Mouse (Mus musculus): ENCODE results near the gene Samd9l. TPM values are rescaled to one million over a fixed set of nuclear protein-coding genes. Genes with fewer than 3 reads are reported as not detected.
"Not testable (repeated sequence)": the region's sequence is repeated elsewhere in the genome, so short reads cannot be mapped to it uniquely, and the experiment has no call there.

Samd9l gene
- polyA plus RNA-seq, 1 experiment from 2014 or later = 1.3 TPM

DNA sequence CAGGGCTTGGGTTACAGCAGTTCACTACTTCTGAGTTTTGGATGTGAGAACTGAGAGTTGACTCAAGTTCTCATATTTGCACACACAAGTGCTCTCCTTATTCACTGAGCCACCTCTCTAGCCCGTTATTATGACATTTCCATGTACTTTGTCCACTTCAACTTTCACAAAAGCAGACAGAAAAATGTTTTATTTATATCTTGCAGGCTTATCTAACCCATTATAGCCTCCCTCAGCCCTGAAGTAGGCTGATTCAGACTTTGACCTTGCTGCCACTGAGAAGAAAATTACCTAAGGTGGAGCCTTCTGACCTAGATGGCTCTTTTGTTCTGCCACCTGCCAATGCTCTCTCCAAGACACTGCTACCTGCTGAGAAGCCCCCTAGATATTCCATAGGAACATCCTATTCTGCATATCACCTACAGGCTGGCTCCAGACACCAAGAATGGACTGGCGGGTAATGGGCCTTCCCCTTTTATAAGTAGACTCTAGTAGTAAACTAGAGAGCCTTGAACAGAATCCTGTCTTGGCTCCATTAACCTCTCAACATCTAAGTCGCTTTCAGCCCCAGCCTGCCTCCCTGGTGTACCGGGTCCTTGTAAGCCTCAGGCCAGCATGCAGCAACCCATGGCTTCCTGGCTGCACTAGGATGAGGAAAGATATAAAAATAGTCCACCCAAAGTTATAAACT lies 3.3 kb downstream of the Samd9l start:
- H3K9me3 ChIP-seq (replicated peaks; ENCODE audit: control insufficient read depth, low read length, poor library complexity, severe bottlenecking); H3K27ac ChIP-seq (ENCODE audit: low read length); H3K4me1 ChIP-seq (ENCODE audit: control insufficient read depth, insufficient read depth, low read length); H3K9ac ChIP-seq (ENCODE audit: low read depth, low read length); H3K27me3 ChIP-seq (ENCODE audit: control insufficient read depth, insufficient read depth, low read depth, low read length); H3K4me2 ChIP-seq (ENCODE audit: low read length); H3K4me3 ChIP-seq (ENCODE audit: low read depth, low read length); ATAC-seq; H3K36me3 ChIP-seq (ENCODE audit: control insufficient read depth, insufficient read depth, low read length): not testable (repeated sequence)
- 79% methylated on average over 4 of the region's 4 CpGs for WGBS

DNA sequence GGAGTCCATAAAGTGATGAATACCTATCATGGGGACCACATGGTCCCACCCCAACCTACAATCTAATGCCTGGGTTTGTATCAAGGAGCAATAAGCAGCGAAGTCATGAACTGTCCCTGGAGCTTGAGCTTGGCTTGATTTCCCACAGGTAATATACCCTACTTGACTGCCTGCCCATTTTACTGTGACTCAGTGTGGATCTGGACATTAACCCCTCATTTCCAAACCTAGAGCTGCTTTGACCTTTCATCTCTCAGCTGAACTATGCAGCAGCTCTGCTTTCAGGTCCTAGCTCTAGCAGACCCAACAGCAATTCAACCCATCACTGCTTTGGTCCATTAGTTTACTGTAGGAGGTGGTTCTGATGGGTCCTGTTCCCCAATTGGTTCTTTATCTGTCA lies 9.4 kb downstream of the Samd9l start:
- Histone ChIP-seq H3K9ac (ENCODE audit: low read depth, low read length) (no peak overlapping the region), H3K4me2 (ENCODE audit: low read length) (no peak overlapping the region), H3K27ac (ENCODE audit: low read length) (no peak overlapping the region), H3K4me1 (ENCODE audit: control insufficient read depth, insufficient read depth, low read length) (no peaks in the 10 kb centered on the region), H3K27me3 (ENCODE audit: control insufficient read depth, insufficient read depth, low read depth, low read length) (no peaks in the 10 kb centered on the region), H3K9me3 (replicated peaks; ENCODE audit: control insufficient read depth, low read length, poor library complexity, severe bottlenecking) (no peaks in the 10 kb centered on the region), H3K36me3 (ENCODE audit: control insufficient read depth, insufficient read depth, low read length) (no peaks in the 10 kb centered on the region), H3K4me3 (ENCODE audit: low read depth, low read length) (no peak overlapping the region)
- ATAC-seq = no peak
- 74% methylated on average over 1 of the region's 1 CpGs for WGBS

DNA sequence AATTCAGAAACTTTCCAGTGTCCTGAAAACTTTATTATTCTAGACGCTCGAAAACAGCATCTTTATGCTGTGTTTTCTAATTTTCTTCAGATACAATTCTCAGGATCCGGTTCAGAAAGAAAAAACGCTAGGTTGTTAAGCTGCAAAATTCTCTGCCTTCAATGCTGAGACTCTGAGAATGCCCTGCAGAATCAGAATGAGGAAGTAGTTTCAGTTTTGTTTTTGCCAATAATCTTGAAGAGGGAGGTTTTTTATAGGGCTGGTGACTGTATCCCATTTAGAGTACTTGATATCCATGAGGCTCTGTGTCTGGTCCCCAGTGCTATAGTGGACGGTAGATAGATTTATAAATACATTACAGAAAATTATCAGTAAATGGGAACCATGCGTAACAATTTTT lies 12.8 kb downstream of the Samd9l start:
- H3K4me1 ChIP-seq (ENCODE audit: control insufficient read depth, insufficient read depth, low read length) = no peaks in the 10 kb centered on the region
- no peaks in the 10 kb centered on the region for H3K27me3 ChIP-seq (ENCODE audit: control insufficient read depth, insufficient read depth, low read depth, low read length)
- no peak for ATAC-seq
- no peak overlapping the region for H3K4me2 ChIP-seq (ENCODE audit: low read length)
- H3K36me3 ChIP-seq (ENCODE audit: control insufficient read depth, insufficient read depth, low read length) = no peaks in the 10 kb centered on the region
- H3K27ac ChIP-seq (ENCODE audit: low read length) = no peak overlapping the region
- no peak overlapping the region for H3K9ac ChIP-seq (ENCODE audit: low read depth, low read length)
- no peaks in the 10 kb centered on the region for H3K9me3 ChIP-seq (replicated peaks; ENCODE audit: control insufficient read depth, low read length, poor library complexity, severe bottlenecking)
- H3K4me3 ChIP-seq (ENCODE audit: low read depth, low read length) = no peak overlapping the region
- WGBS = 91% methylated on average over 6 of the region's 6 CpGs

DNA sequence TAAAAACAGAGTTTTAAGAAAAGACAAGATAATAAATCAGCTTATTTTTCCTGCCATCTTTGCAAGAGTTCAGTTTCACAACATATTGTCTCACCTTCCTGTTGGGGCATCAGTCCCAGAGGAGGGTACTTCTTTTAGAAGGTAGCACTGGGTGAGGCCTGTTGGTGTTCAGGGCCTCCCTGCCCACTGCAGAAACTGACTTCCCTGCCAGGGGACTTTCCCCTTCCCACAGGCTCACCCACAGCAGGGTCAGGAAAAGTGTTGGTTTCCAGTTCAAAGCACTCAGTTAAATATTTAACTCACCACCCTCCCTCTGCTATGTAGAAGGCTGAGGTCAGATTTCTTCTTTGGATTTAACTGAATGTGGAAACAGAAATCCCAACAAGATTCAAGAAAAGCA lies 14.6 kb downstream of the Samd9l start:
- not testable (repeated sequence) for H3K9ac ChIP-seq (ENCODE audit: low read depth, low read length); H3K36me3 ChIP-seq (ENCODE audit: control insufficient read depth, insufficient read depth, low read length); H3K4me1 ChIP-seq (ENCODE audit: control insufficient read depth, insufficient read depth, low read length); H3K27me3 ChIP-seq (ENCODE audit: control insufficient read depth, insufficient read depth, low read depth, low read length); H3K9me3 ChIP-seq (replicated peaks; ENCODE audit: control insufficient read depth, low read length, poor library complexity, severe bottlenecking); ATAC-seq; H3K27ac ChIP-seq (ENCODE audit: low read length); H3K4me2 ChIP-seq (ENCODE audit: low read length); H3K4me3 ChIP-seq (ENCODE audit: low read depth, low read length)

DNA sequence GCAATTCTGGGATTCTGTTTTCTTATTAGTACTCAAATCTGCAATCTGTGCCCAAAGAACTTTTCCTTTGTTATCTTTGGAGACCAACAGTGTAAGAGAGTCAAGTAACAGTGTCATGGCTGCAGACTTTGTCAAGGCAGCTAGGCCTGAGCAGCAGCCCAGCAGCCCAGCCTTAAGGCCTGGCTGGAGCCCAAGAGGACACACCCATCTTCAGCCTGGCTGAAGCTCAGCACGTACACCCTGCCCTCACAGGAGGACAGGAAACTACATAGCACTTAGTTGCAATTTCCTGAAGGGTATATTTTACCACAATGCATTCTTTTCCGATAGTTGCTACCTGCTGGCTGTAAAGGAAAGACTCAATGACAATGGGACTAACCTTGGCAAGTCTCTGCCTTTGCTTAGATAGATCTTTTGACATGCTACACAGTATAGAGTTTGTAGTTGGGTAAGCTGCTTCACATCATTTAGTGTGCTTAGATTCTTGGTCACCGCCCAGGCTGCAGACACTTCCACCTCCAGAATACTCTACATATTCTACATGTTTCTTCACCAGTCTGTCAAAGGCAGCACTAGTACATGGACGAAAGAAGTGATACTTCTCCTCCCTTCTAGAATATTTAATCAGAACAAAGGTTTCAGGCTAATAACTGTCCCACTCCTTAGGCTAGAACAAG lies 15.1 kb downstream of the Samd9l start:
- H3K36me3 ChIP-seq (ENCODE audit: control insufficient read depth, insufficient read depth, low read length); H3K9ac ChIP-seq (ENCODE audit: low read depth, low read length); H3K4me3 ChIP-seq (ENCODE audit: low read depth, low read length); H3K4me2 ChIP-seq (ENCODE audit: low read length); H3K4me1 ChIP-seq (ENCODE audit: control insufficient read depth, insufficient read depth, low read length); H3K27me3 ChIP-seq (ENCODE audit: control insufficient read depth, insufficient read depth, low read depth, low read length); H3K27ac ChIP-seq (ENCODE audit: low read length); H3K9me3 ChIP-seq (replicated peaks; ENCODE audit: control insufficient read depth, low read length, poor library complexity, severe bottlenecking); ATAC-seq: not testable (repeated sequence)
- 55% methylated on average over 1 of the region's 4 CpGs for WGBS

DNA sequence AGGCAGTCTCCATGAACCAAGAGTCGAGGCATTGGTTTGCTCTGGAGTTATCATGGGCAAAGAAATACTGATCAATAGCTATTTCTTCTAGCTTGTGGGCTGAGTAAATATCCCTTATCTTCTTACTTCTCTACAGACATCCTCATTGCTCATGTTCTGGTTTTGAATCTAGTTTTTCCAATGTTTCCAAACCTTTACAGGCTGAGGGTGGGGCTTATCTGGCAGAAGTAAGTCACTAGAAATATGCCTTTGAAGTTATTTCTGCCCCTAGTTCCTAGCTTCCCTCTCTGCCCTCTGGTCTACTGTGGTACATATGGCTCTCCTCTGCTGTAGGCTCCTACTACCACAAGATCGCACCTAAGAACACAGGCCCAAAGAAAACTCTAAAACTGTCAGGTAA lies 20.2 kb downstream of the Samd9l start:
- 83% methylated on average over 2 of the region's 2 CpGs for WGBS

DNA sequence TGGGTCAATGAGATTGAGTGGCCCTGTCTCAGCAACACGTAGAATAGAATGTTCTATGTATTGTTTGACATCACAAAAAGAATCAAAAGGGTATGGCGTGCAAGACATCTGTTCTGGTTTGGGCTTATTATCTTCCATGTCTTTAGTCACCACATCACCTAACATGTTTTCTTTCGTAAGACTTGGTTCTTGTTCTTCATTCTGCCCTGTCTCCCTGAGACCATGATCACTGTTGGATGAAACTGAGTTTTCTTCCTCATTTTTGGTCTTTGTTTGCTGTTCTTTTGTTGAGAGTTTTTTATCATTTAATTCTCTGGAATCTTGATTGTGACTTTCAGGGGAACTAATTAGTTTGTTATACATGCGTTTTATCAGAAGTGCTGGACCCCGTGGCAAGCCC lies 22.7 kb downstream of the Samd9l start:
- H3K4me2 ChIP-seq (ENCODE audit: low read length) = no peak overlapping the region
- no peak overlapping the region for H3K4me3 ChIP-seq (ENCODE audit: low read depth, low read length)
- H3K9ac ChIP-seq (ENCODE audit: low read depth, low read length) = no peak overlapping the region
- no peak overlapping the region for H3K27ac ChIP-seq (ENCODE audit: low read length)
- H3K4me1 ChIP-seq (ENCODE audit: control insufficient read depth, insufficient read depth, low read length) = no peaks in the 10 kb centered on the region
- no peaks in the 10 kb centered on the region for H3K36me3 ChIP-seq (ENCODE audit: control insufficient read depth, insufficient read depth, low read length)
- no peak for ATAC-seq
- H3K27me3 ChIP-seq (ENCODE audit: control insufficient read depth, insufficient read depth, low read depth, low read length) = no peaks in the 10 kb centered on the region
- H3K9me3 ChIP-seq (replicated peaks; ENCODE audit: control insufficient read depth, low read length, poor library complexity, severe bottlenecking) = no peaks in the 10 kb centered on the region
- WGBS = 84% methylated on average over 5 of the region's 5 CpGs

More for the DNA sequence above, 20.2 kb downstream of the Samd9l start:
- no peak overlapping the region for H3K4me3 ChIP-seq (ENCODE audit: low read depth, low read length)
- H3K4me1 ChIP-seq (ENCODE audit: control insufficient read depth, insufficient read depth, low read length) = no peaks in the 10 kb centered on the region
- no peak overlapping the region for H3K4me2 ChIP-seq (ENCODE audit: low read length)
- ATAC-seq = no peak
- no peak overlapping the region for H3K27ac ChIP-seq (ENCODE audit: low read length)
- no peaks in the 10 kb centered on the region for H3K9me3 ChIP-seq (replicated peaks; ENCODE audit: control insufficient read depth, low read length, poor library complexity, severe bottlenecking)
- no peaks in the 10 kb centered on the region for H3K27me3 ChIP-seq (ENCODE audit: control insufficient read depth, insufficient read depth, low read depth, low read length)
- H3K36me3 ChIP-seq (ENCODE audit: control insufficient read depth, insufficient read depth, low read length) = no peaks in the 10 kb centered on the region
- H3K9ac ChIP-seq (ENCODE audit: low read depth, low read length) = no peak overlapping the region

DNA sequence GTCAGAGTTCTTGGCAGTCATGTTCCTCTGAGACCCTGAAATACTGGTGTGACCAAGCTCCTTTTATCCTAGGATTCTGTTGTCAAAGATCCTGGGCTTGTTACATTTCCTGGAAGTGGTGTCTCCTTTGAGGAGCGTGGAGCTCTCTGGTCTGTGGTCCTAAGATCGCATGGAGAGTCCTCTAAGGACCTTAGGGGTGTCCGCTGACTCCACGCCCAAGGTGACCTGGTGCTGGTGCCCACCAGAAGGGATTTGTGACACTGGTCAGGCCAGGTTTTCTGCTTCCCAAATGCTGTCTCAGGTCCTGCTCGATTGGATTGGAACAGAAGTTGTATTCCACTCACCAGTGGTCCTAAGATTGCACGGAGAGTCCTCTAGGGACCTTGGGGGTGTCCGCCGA lies 29.8 kb downstream of the Samd9l start:
- Histone ChIP-seq H3K9ac (ENCODE audit: low read depth, low read length) (no peak overlapping the region), H3K4me3 (ENCODE audit: low read depth, low read length) (no peak overlapping the region), H3K4me1 (ENCODE audit: control insufficient read depth, insufficient read depth, low read length) (no peaks in the 10 kb centered on the region), H3K27me3 (ENCODE audit: control insufficient read depth, insufficient read depth, low read depth, low read length) (no peaks in the 10 kb centered on the region), H3K27ac (ENCODE audit: low read length) (no peak overlapping the region), H3K36me3 (ENCODE audit: control insufficient read depth, insufficient read depth, low read length) (no peaks in the 10 kb centered on the region), H3K9me3 (replicated peaks; ENCODE audit: control insufficient read depth, low read length, poor library complexity, severe bottlenecking) (0 out of 2 replicates have a peak, but pooled peaks cover 2% of the 10 kb centered on the region), H3K4me2 (ENCODE audit: low read length) (no peak overlapping the region)
- 87% methylated on average over 8 of the region's 8 CpGs for WGBS
- no peak for ATAC-seq

DNA sequence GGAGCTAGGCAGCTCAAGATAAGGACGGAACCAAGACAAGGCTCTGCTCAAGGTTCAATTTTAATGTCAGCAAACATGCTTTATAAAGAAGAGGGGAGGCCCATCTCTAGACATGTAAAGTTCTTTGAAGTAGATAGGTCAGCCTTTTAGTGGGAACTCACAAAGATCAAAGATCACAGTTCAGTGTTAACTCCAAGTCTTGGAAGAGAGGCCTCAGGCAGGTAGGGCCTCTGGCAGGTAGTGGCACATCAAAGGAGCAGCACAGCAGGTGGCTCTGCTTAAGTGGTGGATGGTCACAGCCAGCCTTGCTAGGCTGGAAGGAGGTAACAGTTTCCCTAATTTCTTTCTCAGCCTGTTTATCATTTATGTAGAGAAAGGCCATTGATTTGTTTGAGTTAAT lies 33.8 kb downstream of the Samd9l start:
- not testable (repeated sequence) for H3K4me2 ChIP-seq (ENCODE audit: low read length); H3K4me3 ChIP-seq (ENCODE audit: low read depth, low read length); H3K9me3 ChIP-seq (replicated peaks; ENCODE audit: control insufficient read depth, low read length, poor library complexity, severe bottlenecking); H3K27ac ChIP-seq (ENCODE audit: low read length); H3K9ac ChIP-seq (ENCODE audit: low read depth, low read length); ATAC-seq; H3K27me3 ChIP-seq (ENCODE audit: control insufficient read depth, insufficient read depth, low read depth, low read length); H3K4me1 ChIP-seq (ENCODE audit: control insufficient read depth, insufficient read depth, low read length); H3K36me3 ChIP-seq (ENCODE audit: control insufficient read depth, insufficient read depth, low read length)
- WGBS = 81% methylated on average over 1 of the region's 1 CpGs

All from midbrain, embryonic 16.5 days (tissue).